Mouse (Mus musculus): ENCODE measurements around the gene Lce3c.

- TF ChIP-seq CTCF (IDR thresholded peaks at IDR 0.05; ENCODE audit: insufficient read depth, low read length) = no peak
- no peak for TF ChIP-seq POLR2A (IDR thresholded peaks at IDR 0.05; ENCODE audit: borderline replicate concordance, extremely low read depth, low read depth, low read length)
These were observed 23.9 kb upstream of the Lce3c start for GRCm38 (mm10) chr3:92920364-92920763.

All from lung, adult 2 months (tissue).